Mouse (Mus musculus): ENCODE measurements at regions not wholly inside any gene's neighbourhood (a gene's known extent, or its start where the extent isn't known, plus 50 kb on each side); places are given as distances from the start of the nearest gene placed in this dataset.
"Not testable (repeated sequence)": the region's sequence is repeated elsewhere in the genome, so short reads cannot be mapped to it uniquely, and the experiment has no call there.

DNA sequence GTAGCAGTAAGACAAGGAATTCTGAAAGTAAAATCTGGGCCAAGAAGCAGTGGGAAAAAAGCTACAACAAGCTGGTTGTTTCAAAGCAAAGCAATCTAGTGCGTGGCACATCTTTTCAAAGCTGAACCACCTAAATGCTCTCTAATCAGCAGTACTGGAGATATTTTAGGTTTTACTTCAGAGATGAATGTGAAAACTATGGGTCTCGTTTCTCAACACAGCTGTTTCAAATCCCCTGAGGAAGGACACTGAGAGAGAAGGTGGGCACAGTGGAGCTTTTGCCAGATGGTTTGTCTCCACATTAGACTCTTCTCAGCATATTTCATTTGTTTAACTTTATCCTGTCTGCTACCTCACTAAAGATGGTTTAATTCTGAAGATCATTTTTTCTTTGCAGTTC lies 183.8 kb upstream of the Gria3 start:
- no peak for ATAC-seq
- DNase-seq = no peak
- no peak for TF ChIP-seq CTCF (IDR thresholded peaks at IDR 0.05; ENCODE audit: low read depth)
- no peak for TF ChIP-seq EP300 (IDR thresholded peaks at IDR 0.05; ENCODE audit: low read depth)
- Histone ChIP-seq H3K27me3 (ENCODE audit: insufficient read depth, low read length) (no peaks in the 10 kb centered on the region), H3K9me3 (ENCODE audit: low read length) (no peaks in the 10 kb centered on the region), H3K27ac (ENCODE audit: low read depth) (no peak overlapping the region), H3K9ac (replicated peaks) (no peak overlapping the region), H3K4me3 (ENCODE audit: low read depth, low read length) (no peak overlapping the region), H3K4me2 (ENCODE audit: low read depth, low read length) (no peak overlapping the region), H3K4me1 (ENCODE audit: insufficient read depth) (no peaks in the 10 kb centered on the region), H3K36me3 (replicated peaks; ENCODE audit: insufficient read depth, low read length) (no peaks in the 10 kb centered on the region)
- 68% methylated on average over 2 of the region's 2 CpGs for WGBS (ENCODE audit: insufficient replicate concordance)

DNA sequence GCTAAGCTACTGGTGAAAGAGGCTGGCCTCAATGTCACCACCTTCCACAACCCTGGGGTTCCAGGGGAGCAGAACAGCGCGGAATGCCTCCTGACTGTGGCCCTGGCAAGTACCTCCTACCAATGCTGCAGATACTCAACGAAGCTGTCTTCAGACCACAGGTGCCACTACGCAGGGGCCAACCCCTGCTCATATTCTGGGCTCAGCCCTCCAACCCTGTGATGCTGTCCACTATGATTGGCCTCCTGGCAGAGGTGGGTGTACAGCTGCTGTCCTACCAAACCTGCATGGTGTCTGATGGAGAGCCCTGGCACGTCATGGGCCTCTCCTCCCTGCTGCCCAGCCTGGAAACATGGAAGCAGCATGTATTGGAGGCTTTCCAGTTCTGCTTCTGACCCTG lies 150.9 kb upstream of the Gria3 start:
- H3K4me1 ChIP-seq (ENCODE audit: insufficient read depth); ATAC-seq; H3K4me3 ChIP-seq (ENCODE audit: low read depth, low read length); H3K27me3 ChIP-seq (ENCODE audit: insufficient read depth, low read length); H3K9me3 ChIP-seq (ENCODE audit: low read length); H3K36me3 ChIP-seq (replicated peaks; ENCODE audit: insufficient read depth, low read length); DNase-seq; H3K4me2 ChIP-seq (ENCODE audit: low read depth, low read length); H3K9ac ChIP-seq (replicated peaks); H3K27ac ChIP-seq (ENCODE audit: low read depth): not testable (repeated sequence)
- 74% methylated on average over 5 of the region's 5 CpGs for WGBS (ENCODE audit: insufficient replicate concordance)

DNA sequence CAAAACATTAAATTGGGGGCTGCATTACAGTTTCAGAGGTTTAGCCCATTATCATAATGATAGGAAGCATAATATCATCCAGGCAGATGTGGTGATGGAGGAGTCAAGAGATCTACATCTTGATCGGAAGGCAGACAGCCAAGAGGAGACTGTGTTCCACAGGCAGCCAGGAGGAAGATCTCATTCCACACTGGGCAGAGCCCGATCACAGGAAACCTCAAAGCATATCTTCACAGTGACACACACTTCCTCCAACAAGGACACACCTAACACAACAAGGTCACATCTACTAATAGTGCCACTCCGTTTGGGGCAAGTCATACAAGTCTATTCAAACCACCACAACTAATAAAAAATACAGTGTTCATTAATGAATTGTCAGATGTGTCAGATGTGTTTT lies 147.7 kb upstream of the Gria3 start:
- Histone ChIP-seq H3K4me3 (ENCODE audit: low read depth, low read length) (no peak overlapping the region), H3K9me3 (ENCODE audit: low read length) (no peaks in the 10 kb centered on the region), H3K4me2 (ENCODE audit: low read depth, low read length) (no peak overlapping the region), H3K4me1 (ENCODE audit: insufficient read depth) (no peaks in the 10 kb centered on the region), H3K27ac (ENCODE audit: low read depth) (no peak overlapping the region), H3K27me3 (ENCODE audit: insufficient read depth, low read length) (no peaks in the 10 kb centered on the region), H3K36me3 (replicated peaks; ENCODE audit: insufficient read depth, low read length) (no peaks in the 10 kb centered on the region), H3K9ac (replicated peaks) (no peak overlapping the region)
- no peak for DNase-seq
- WGBS (ENCODE audit: insufficient replicate concordance) = 59% methylated on average over 3 of the region's 3 CpGs
- TF ChIP-seq EP300 (IDR thresholded peaks at IDR 0.05; ENCODE audit: low read depth) = no peak
- no peak for TF ChIP-seq CTCF (IDR thresholded peaks at IDR 0.05; ENCODE audit: low read depth)
- ATAC-seq = no peak

DNA sequence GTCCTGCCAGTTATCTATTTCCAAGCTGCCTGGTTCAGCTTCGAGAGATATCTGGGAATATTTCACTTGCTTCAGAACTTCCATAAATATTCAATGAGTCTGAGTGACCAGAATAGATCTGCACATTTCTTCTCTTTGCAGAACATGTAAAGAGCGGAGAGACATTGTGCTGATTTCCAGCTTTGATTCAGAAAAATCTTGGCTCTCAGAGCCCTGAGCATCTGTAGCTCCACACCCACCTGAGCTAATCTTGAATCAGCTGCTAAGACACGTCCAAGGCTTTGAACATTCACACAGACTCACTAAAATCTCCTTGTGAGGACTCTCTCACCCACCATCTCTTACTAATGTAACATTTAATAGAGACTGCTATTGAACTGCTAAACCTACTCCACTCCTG lies 146.0 kb upstream of the Gria3 start:
- ATAC-seq (no peak), DNase-seq (no peak)
- Histone ChIP-seq H3K4me1 (ENCODE audit: insufficient read depth) (no peaks in the 10 kb centered on the region), H3K9ac (replicated peaks) (no peak overlapping the region), H3K27me3 (ENCODE audit: insufficient read depth, low read length) (no peaks in the 10 kb centered on the region), H3K27ac (ENCODE audit: low read depth) (no peak overlapping the region), H3K4me2 (ENCODE audit: low read depth, low read length) (no peak overlapping the region), H3K9me3 (ENCODE audit: low read length) (no peaks in the 10 kb centered on the region), H3K36me3 (replicated peaks; ENCODE audit: insufficient read depth, low read length) (no peaks in the 10 kb centered on the region), H3K4me3 (ENCODE audit: low read depth, low read length) (no peak overlapping the region)
- TF ChIP-seq CTCF (IDR thresholded peaks at IDR 0.05; ENCODE audit: low read depth) (no peak), EP300 (IDR thresholded peaks at IDR 0.05; ENCODE audit: low read depth) (no peak)
- WGBS (ENCODE audit: insufficient replicate concordance) = 65% methylated on average over 3 of the region's 3 CpGs

DNA sequence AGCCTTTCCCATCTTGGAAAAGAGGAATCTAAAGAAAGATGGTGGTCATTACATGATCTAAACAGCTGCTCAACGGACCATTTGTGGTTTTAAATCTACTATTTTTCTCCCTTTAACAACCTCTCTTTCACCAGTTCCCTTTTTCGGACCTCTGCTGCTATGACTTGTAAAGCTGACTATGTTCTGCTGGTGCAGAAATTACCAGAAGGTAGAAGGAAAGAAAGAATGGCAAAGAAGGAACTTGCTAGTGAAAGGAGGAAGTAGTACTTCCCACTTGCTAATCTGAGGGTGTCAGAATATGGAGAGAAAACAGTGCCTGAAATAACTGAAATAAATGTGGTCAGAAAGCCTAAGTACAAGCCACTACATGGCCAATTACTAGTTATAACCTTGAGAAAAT lies 109.6 kb upstream of the Gria3 start:
- H3K4me1 ChIP-seq (ENCODE audit: insufficient read depth) = no peaks in the 10 kb centered on the region
- TF ChIP-seq EP300 (IDR thresholded peaks at IDR 0.05; ENCODE audit: low read depth) = no peak
- TF ChIP-seq CTCF (IDR thresholded peaks at IDR 0.05; ENCODE audit: low read depth) = no peak
- no peak overlapping the region for H3K4me2 ChIP-seq (ENCODE audit: low read depth, low read length)
- H3K9me3 ChIP-seq (ENCODE audit: low read length) = no peaks in the 10 kb centered on the region
- no peak overlapping the region for H3K4me3 ChIP-seq (ENCODE audit: low read depth, low read length)
- H3K36me3 ChIP-seq (replicated peaks; ENCODE audit: insufficient read depth, low read length) = no peaks in the 10 kb centered on the region
- no peak overlapping the region for H3K27ac ChIP-seq (ENCODE audit: low read depth)
- WGBS (ENCODE audit: insufficient replicate concordance) = 31% methylated on average over 2 of the region's 2 CpGs
- no peak overlapping the region for H3K9ac ChIP-seq (replicated peaks)
- DNase-seq (no peak), ATAC-seq (no peak)
- H3K27me3 ChIP-seq (ENCODE audit: insufficient read depth, low read length) = no peaks in the 10 kb centered on the region

DNA sequence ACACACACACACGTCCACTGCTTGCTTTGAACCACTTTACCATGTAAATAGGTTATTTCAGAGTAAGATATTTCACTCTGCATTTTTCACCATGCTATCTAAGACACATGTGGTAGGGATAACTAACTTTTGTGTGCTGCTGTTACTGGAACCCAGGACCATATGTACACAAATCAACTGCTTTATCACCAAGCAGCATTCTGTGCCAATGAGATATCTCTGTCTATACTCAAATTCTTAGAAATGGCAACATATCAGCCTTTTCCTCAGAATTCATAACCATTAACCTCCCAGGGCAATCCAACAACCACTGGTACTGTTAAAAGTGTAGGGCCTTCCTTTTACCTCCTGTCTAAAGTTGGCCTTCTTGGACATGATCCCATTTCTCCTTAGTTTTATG lies 84.2 kb upstream of the Gria3 start:
- 68% methylated on average over 1 of the region's 1 CpGs for WGBS (ENCODE audit: insufficient replicate concordance)
- H3K4me1 ChIP-seq (ENCODE audit: insufficient read depth) = no peaks in the 10 kb centered on the region
- no peak overlapping the region for H3K27ac ChIP-seq (ENCODE audit: low read depth)
- no peak overlapping the region for H3K4me3 ChIP-seq (ENCODE audit: low read depth, low read length)
- H3K4me2 ChIP-seq (ENCODE audit: low read depth, low read length) = no peak overlapping the region
- no peaks in the 10 kb centered on the region for H3K36me3 ChIP-seq (replicated peaks; ENCODE audit: insufficient read depth, low read length)
- H3K9ac ChIP-seq (replicated peaks) = no peak overlapping the region
- H3K27me3 ChIP-seq (ENCODE audit: insufficient read depth, low read length) = no peaks in the 10 kb centered on the region
- DNase-seq (no peak), ATAC-seq (no peak)
- H3K9me3 ChIP-seq (ENCODE audit: low read length) = no peaks in the 10 kb centered on the region
- TF ChIP-seq CTCF (IDR thresholded peaks at IDR 0.05; ENCODE audit: low read depth) (no peak), EP300 (IDR thresholded peaks at IDR 0.05; ENCODE audit: low read depth) (no peak)

DNA sequence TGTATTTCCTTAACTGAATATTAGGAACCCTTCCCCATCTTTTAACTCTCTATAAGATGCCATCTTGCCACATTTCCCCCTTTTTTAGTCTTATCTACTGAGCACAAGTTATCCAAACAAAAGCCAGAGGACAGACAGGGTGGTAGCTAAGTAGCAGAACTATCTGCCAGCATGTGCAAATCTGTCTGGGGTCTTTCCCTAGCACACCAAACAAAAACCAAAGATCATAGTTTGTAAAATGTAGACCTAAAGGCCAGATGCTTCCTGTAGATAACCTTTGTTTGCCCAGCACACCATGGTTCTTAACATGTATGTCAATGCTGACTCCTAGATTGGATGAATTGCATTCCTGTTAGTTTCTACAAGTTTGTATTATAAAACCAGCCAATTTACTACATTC lies 82.9 kb upstream of the Gria3 start:
- Histone ChIP-seq H3K4me3 (ENCODE audit: low read depth, low read length) (no peak overlapping the region), H3K9ac (replicated peaks) (no peak overlapping the region), H3K36me3 (replicated peaks; ENCODE audit: insufficient read depth, low read length) (no peaks in the 10 kb centered on the region), H3K27ac (ENCODE audit: low read depth) (no peak overlapping the region), H3K4me1 (ENCODE audit: insufficient read depth) (no peaks in the 10 kb centered on the region), H3K4me2 (ENCODE audit: low read depth, low read length) (no peak overlapping the region), H3K9me3 (ENCODE audit: low read length) (no peaks in the 10 kb centered on the region), H3K27me3 (ENCODE audit: insufficient read depth, low read length) (no peaks in the 10 kb centered on the region)
- no peak for DNase-seq
- no peak for ATAC-seq
- no peak for TF ChIP-seq CTCF (IDR thresholded peaks at IDR 0.05; ENCODE audit: low read depth)
- TF ChIP-seq EP300 (IDR thresholded peaks at IDR 0.05; ENCODE audit: low read depth) = no peak
